Mouse (Mus musculus) adrenal gland (tissue): ENCODE measurements at regions not wholly inside any gene's neighbourhood (a gene's known extent, or its start where the extent isn't known, plus 50 kb on each side); places are given as distances from the start of the nearest gene placed in this dataset.

Source experiments
- intact Hi-C: fragments of 180-260 bp; cut with DNase I; formaldehyde crosslinking; loops from one replicate; pipeline ENCODE4 v1.15.1; 2025

DNA sequence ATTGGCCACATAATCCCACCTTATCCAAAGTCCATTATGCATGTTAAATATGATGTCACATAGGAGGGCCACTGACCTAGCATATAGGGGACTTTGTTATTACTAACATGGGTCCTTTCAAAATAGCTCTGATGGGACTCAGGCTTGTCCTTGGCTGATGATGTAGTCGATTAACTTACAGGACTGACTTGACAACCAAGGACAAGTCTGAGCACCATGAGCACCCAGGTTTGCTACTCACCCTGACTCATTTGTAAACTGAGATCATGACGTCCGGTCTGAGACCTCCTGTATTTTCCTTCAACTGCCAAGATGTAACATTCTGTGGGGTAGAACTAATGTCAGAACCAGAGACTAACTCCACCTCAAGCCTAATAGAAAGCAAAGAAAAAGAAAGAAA lies 159.3 kb upstream of the 4933402D24Rik start:
- intact Hi-C loops, result no loop called here

DNA sequence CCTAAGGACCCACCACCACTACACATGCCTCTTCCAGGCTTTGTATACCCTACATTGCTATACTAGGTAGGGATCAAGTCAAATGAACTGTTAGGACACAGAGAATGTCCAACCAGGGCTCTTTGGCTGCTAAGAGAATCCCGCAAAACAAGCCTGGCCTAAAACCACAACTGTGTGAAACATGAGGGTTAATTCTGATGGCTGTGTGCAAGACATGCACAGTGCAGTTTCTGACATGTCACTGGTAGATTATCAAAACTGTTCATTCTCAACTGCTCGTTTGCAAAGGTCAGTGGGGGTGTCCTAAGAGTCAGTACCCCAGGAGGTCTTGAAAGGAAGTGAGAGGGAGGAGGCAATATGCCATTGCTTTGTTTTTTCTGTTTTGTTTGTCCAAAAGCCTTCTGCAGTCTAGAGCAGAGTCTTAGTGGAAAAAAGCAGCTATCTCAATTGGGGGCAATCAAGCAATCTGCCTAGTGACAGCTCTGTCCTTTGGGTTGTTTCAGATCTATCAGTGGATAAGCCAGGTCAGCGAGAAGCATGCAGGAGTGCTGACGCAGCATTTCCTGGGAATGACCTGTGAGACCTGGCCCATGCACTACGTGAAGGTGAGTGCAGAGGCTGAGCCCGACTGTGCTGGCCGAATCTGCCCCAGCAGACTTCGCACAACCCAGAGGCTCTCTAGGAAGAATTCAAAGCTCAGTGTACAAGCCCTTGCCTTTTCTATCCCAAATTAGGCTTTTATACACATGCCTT lies 151.3 kb upstream of the 4933402D24Rik start:
- intact Hi-C loops, result no loop called here

DNA sequence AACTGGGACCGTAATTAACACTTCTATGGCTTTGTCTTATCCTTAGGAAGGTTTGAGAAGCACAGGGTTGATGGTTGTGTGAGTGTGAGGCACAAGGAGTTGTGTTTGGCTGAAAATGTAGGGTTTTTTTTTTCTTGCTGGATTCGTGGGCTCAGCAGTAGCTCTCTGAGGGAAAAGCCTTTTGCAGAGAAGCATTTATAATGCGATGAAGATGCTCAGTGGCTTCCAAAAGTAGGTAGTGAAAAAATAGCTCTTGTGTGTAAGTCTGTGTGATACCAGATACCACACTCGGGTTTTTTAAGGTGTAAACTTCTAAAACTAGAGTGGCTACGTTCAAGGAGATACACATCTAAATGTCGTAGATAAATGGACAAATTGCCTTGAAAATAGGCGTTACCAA lies 149.1 kb upstream of the 4933402D24Rik start:
- intact Hi-C loops, result no loop called here

DNA sequence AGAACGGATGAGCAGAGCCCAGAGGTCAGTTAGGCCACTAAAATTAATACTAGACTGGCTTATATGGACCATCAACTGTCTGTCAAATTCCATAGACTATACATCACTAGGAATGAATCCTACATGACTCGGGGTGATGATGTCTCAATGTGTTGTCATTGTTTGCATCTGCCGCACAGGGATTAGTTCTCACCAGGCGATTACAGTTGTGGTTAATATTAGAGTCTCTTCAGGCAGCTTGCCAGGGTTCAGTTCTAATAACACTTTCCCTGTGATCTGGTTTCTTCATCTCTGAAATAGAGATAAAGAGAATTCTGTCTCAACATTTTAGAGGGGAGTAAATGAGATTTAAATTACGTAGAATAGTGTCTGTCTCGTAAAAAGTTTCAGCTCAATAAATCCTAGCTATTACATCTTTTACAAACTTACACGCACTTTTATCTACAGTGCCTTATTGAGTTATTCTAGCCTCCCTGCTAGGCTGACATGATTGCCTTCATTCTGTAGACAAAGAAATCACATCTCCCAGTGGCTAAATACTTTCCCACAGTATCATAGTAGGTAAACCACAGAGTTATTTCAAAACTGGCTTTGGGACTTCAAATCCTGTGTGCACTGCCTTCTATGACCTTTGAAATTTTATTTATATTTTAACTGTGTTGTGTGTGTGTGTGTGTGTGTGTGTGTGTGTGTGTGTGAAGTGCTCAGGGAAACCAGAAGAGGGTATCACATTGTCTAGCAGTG lies 148.0 kb upstream of the 4933402D24Rik start:
- intact Hi-C loops, result no loop called here

DNA sequence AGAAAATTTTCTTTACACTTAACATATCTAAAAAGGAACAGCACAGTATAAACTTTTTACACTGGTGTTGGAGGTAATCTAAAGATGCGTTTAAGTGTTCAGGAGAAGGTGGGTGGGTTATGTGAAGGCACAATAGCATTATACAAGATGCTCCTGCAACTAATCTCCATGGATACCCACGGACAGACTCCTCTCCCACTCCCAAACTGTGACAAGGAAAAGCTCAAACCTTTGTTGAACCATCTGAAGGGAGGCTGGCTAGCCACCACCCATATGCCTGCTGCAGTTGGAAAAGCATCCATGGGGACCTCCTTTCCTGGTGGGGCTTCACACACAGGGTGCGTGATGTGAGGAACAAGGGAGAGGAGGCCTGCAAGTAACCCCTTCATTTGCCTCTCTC lies 141.7 kb upstream of the 4933402D24Rik start:
- intact Hi-C loops, result no loop called here

DNA sequence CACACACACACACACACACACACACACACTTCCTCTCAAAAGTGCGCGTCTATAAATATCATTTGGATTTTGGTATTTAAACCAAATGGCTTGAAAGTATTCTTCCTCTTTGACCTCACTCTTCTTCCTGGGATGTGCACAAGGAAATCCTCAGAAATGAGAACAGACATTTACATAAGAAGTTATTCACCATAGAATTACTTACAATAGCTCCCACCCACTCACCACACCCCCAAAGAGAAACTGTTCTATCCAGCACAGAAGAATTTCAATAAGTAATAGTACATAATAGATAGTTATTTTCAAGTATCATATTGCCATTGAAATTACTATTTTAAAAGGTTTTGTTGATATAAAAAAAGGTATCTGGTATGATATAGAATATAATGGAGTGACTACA lies 140.1 kb upstream of the 4933402D24Rik start:
- intact Hi-C loops, result no loop called here

DNA sequence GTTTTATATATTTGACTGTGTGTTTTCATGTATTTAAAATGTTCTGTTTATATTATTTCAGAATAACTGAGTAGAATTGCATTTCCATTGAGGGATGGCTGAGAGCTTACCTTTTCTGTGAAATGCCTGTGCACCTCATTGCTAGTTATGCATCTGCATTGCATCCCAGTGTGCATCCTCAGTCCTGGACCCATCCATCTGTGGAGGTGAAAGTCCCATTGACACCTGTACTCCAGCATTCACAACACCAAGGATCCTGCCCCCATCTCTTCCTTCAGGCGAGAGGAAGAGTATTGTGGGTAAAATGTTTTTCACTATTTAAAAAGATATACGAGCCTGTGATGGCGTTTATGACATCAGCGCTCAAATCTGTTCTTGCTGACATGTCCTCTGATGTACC lies 134.6 kb upstream of the 4933402D24Rik start:
- intact Hi-C loops, result loop anchor here (5.0 kb wide), 1 partner anchor 116 kb away; no protein-coding TSS in a partner anchor

DNA sequence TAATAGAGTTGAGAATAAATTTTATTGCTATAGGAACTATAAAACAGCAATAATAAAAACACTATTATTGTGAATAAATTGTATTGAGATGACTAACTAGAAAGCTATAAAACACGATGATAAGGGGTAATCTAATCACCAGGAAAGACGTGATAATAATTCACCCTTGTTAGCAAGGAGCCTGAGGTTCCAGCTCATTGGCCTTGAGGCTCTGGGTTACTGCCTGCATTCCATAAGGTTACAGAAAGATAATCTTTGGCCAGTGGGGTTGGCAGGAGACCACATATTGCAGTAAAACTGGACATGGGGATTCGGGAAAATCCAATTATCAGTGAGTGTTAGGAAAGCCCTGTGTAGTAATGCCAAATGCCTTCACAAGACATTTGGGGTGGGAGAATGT lies 134.1 kb upstream of the 4933402D24Rik start:
- intact Hi-C loops, result loop anchor here (5.0 kb wide), 1 partner anchor 116 kb away; no protein-coding TSS in a partner anchor

DNA sequence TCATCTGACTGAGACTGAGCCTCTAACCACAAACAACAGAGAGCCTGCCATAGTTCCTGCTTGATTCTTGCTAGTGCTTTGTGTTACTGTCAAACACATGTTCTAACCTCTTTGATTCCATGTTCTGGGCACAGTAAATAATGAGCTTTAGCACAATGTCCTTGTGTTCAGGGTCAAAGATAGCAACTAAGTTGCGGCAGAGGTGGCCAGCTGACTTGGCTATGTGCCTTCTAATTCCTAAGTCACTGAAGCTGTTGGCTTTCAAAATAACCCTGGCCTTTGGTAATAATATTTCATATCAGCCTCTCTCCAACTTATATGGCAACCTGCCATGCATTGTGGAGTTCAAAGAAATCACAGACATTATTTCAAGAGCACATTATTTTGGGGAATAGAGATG lies 133.3 kb upstream of the 4933402D24Rik start:
- intact Hi-C loops, result loop anchor here (5.0 kb wide), 1 partner anchor 115 kb away; no protein-coding TSS in a partner anchor

DNA sequence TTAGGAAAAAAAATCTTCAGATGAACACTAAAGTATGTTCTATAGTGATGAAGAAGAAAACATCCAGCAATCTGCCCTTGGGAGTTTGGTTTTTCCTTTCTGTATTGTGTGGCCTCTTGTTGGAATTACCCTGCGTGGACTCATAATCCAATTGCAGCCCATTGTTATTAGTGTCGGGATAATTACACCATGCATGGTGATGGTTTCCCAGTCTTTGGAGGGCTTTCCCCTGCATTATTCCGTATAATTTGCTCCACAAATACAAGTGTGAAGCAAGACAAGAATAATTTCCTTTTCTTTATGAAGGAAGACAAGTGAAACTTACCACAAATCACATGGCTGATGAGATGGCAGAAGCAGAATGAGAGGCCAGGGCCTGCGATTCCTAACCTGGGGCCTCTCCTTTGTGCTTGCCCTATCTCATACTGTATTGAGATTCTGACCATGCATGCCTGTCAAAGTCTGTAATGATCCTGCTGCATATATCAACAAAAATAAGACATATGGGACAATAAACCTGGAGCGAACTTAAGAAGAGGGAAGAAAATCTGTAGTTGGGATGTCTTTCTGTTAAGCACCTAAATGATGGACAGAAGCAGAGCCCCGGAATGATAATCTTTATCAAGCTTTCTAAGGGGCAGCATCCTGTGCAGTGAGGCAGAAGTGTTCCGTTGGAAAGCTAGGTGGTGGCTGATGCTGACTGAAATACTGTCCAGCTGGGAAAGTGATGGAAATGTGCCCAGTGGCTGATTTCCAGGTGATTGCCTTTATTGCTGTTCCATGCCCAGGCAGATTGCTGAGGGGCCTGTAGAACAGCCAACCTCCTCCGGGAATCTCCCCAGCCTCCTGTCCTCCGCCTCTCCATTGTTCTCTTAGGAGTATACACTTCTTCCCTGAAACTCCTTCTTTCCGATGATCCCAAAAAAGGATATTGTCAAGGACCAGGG lies 130.8 kb upstream of the 4933402D24Rik start:
- intact Hi-C loops, result loop anchor here (5.0 kb wide), 1 partner anchor 113 kb away; no protein-coding TSS in a partner anchor

DNA sequence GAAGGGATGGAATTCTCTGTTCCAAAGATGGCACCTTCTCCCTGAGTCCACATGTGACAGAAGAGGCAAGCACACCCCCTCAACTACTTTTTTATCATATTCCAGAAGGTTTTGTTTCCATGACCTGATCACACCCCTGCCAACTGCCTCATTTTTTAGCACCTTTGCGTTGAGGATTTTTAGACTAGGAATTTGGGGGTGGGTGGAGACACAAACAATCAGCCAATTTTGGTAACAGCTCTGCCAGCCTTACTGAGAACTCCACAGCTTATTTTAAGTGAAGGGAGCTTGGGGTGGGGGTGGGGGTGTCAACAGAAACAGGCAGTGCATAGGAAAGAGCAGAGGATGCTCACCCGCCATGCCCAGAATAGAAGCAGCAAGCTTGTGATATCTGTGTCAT lies 129.7 kb upstream of the 4933402D24Rik start:
- intact Hi-C loops, result no loop called here

DNA sequence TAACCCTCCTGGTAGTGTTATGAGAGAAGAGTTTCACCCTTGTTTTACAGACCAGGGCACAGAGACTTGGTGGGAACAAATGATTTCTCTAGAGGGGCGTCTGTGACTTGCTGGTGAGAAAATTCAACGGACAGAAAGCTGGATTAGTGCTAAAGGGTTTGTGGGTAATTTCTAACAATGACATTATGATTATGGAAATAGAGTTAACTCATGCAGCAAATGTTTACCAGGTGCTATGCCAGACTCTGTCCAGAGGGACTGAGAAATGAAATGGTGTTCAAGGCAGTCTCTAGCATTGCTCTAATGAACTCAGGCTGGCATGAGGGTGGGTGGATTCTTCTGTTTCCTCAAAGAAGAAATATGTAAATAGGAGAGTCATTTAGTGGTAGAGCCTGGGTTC lies 128.5 kb upstream of the 4933402D24Rik start:
- intact Hi-C loops, result no loop called here

DNA sequence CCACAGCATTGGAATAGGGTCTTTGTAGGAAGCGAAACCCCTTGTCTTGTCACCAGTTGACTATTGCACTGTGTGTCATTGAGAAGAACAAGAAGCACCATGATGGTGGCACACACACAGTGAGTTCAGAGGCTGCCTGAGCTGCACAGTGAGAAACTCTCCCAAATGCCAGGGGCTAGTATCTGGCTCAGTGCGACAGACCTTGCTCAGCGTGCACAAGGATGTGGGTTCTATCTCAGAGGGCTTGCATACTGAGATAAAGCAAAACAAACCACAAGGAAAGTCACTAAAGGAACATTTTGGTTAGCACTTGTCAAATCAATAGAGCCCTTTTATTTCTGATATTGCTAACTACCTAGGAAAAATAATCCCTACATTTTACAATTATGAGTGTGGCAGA lies 110.5 kb upstream of the 4933402D24Rik start:
- intact Hi-C loops, result no loop called here

DNA sequence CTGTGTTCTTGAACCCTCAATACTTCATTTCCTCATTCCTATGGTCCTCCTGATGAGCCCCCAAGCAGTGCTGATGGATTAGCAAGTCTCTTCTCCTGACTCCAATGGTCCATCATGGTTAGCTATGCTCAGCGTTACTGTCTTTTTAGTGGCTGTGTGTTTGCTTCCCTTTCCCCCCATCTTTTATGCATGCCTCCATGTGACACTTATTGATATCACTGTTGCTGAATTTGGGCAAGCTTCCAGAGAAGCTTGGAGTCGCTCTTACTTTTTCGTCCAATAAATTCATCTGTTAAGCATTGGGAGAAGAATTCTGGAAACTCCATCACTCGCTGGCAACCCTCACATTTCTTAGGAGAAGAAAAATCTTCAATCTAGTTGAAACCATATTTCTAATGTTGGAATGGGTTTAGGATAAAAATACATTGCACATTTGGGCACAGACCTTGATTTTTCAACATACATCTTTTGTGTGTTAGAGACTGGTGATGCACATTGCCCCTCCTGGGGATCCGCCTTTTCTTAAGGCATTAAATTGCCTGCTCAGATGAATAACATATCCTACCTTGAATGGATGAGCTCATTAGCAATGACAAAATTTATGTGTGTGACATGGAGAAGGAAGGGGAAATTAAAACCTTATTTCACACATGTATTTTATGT lies 107.7 kb upstream of the 4933402D24Rik start:
- intact Hi-C loops, result no loop called here

DNA sequence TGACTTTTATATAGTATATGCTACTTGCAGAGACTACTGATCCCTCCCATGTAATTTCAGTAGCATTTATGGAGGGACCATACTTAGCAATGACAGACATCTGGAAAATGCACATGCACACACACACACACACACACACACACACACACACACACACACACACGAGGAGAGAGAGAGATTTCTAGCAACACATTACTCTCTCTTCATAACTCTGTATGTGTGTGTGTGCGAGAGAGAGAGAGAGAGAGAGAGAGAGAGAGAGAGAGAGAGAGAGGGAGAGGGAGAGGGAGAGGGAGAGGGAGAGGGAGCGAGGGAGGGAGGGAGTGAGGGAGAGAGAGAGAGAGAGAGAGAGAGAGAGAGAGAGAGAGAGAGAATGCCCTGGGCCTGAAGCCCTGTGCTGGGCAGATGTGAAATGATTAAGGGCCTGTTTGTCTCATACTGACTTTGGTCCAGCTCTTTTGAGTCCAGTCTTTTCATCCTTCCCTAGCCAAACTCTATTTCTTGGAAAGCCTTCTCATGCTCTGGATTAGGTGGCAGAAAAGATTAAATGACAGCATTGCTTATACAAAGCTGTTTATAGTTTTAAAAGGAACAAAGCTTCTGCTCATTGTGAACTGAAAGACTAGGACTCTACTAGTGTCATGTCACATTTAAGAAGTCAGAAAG lies 106.4 kb upstream of the 4933402D24Rik start:
- intact Hi-C loops, result no loop called here

DNA sequence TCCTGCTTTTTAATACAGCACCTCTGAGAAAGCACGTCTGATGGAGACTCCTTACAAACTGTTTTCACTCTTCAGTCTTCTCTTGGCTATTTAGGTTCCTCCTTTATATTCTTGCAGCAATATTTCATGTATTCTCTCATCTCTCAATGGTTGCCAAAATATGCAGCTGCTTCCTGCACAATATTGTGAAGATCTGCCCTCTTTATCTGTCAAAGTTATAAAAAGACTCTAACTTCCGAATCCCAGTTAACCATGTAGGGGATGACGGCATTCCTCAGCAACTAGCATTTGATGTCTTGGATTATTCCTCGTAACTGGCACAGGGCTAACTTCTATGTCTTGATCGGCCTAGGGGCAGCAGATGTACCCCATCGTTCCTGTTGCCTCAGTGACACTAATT lies 102.8 kb upstream of the 4933402D24Rik start:
- intact Hi-C loops, result no loop called here

DNA sequence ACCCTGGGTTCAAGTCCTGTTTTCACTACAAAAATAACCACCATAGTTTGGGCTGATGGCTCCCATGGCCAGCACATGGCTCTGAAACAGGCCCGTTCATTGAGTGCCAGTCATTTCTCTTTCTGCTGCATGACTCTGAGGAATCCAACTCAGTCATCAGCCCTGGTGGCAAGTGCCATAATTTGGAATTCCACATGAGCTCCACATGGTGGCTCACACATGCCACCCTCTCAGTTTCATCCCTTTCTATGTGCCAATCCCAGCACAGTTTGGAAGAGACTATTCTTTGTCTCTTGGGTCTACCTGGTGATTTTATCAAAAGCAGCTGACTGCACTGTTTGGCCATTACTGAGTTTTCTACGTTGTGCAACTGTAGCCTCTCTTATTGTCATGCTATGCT lies 100.3 kb upstream of the 4933402D24Rik start:
- intact Hi-C loops, result no loop called here

DNA sequence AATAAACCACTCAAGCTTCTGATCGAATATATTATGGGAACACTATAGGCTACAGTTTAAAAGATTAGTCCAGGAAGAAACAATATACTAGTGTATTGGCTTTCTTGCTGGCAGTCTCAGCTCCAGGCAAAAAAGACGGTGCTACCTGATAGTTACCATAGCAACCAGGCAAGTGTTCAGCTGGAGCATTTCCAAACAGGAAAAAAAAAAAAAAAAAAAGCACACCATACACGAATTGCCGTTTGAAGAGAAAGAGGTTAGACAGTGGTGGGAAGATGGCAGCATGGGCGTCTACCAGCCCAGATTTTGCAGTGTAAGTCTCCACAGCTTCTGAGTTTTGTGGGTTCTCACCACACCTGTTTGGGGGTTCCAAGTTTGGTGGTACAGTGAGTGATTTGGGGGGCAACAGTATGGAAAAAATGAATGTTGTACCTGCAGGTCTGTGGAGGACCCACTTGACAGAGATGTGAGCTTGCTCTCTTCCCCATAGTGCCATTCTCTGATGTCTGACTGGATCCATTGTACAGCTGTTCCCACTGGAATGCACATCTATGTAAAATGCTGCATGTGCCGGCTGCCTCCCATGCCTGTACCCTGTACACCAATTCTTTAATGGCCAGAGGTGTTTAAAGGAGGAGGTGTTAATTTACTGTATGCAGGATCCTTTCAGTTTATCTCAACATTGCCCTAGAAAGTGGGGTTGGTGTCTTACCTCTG lies 89.0 kb upstream of the 4933402D24Rik start:
- intact Hi-C loops, result no loop called here

DNA sequence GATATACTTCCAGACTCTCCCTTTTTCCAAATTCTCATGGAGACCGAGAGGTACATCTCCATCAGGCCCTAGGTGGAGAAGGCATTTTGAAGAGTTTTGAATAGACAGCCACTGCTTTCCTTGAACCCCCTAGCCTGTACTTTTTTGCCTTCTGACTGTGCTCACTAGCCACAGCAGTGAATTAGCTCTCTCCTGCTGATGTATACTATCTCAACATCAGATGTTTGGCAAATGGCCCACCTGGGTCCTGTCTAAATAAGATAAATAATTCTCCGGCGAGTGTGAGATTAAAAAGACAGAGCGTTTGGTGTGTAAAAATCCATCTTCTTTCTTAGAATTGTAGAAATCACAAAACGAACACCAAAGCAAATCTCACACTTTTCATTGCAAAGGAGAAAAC lies 88.4 kb upstream of the 4933402D24Rik start:
- intact Hi-C loops, result no loop called here

DNA sequence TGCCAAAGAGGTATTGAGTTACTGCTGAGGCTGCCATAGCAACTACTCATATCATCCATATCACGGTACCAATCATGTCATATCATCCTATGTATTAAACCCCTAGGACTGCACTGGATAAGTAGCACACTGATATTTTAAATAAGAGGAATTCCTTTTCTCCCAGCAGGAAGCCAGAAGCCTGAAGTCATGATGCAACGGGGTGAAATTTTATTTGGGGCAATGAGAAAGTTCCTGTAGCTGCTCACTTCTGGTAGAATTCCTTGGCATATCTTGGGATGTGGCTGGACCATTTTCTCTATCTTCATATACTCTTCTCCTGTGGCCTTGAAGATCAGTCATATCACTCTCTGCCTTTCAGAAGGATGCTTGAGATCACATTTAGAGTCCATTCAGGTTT lies 87.3 kb upstream of the 4933402D24Rik start:
- intact Hi-C loops, result no loop called here
